Mouse (Mus musculus) ES-Bruce4 (cell line): Measurements from ENCODE around the gene Bsnd.

ENCODE experiments used
- CTCF ChIP-seq: IDR thresholded peaks from one replicate; pipeline ENCODE4 v1.8.1; 2011; ENCODE audit warnings: low read depth, low read length
- EP300 ChIP-seq: IDR thresholded peaks from 2 replicates; pipeline ENCODE4 v1.6.1; 2011; ENCODE audit warnings: low read depth, low read length; ENCODE audit not compliant: insufficient read depth
- POLR2A ChIP-seq: IDR thresholded peaks from one replicate; pipeline ENCODE4 v1.8.1; 2011; ENCODE audit warnings: low read length; ENCODE audit not compliant: insufficient read depth

- TF ChIP-seq POLR2A (no peak), EP300 (no peak), CTCF (no peak)
These were observed 47.7 kb upstream of the Bsnd start for GRCm38 (mm10) chr4:106539756-106540155.
